Mouse (Mus musculus): ENCODE measurements around the gene Tex46.

DNA sequence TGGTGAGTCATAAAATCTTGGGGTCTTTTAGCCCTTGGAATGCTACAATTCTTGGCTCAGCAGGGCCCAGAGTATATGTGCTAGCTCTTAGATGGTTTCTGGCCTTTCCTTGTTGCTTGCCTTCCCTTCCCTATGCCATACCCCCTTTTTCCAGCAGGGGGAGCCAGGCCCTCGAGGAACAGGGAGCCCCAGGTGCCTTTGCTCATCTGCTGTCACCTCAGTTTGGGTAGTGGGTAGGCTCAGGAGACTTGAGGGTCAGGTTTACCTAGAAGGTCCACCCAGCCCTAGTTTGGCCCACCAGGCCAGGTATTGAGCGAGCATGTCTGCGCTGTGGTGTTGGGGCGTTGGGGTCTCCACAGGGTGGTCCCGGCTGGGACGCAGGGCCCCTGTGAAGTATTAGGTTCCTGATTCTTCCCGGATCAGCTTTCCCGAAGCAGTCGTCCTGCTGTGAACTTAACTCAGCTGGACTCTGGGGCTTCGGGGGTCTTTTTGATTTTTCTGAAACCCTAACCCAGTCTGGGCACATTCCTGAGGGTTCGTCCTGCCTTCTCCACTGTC is 38.8 kb downstream of the Tex46 start:
- TF ChIP-seq CTCF (IDR thresholded peaks at IDR 0.05; ENCODE audit: insufficient read depth, low read depth, low read length): peak; percentile 71; the same call in 1 of the 2 replicates
- TF ChIP-seq POLR2A (IDR thresholded peaks at IDR 0.05; ENCODE audit: insufficient read depth, low read depth, low read length): no peak

Measured in olfactory bulb, adult 2 months (tissue).